Mouse (Mus musculus) mesoderm, embryonic 11.5 days (tissue): ENCODE measurements at regions not wholly inside any gene's neighbourhood (a gene's known extent, or its start where the extent isn't known, plus 50 kb on each side); places are given as distances from the start of the nearest gene placed in this dataset.

Source experiments
- DNase-seq: peaks from one replicate; pipeline ENCODE4 v3.0.0-alpha.2; 2012; ENCODE audit warnings: low read depth, low spot score

- DNase-seq, result peak; percentile 62
Measured at GRCm38 (mm10) chr11:84760622-84761196, 58.6 kb downstream of the Mrm1 start.

- DNase-seq, result no peak
Measured at GRCm38 (mm10) chr11:84759478-84759986, 59.8 kb downstream of the Mrm1 start.

DNA sequence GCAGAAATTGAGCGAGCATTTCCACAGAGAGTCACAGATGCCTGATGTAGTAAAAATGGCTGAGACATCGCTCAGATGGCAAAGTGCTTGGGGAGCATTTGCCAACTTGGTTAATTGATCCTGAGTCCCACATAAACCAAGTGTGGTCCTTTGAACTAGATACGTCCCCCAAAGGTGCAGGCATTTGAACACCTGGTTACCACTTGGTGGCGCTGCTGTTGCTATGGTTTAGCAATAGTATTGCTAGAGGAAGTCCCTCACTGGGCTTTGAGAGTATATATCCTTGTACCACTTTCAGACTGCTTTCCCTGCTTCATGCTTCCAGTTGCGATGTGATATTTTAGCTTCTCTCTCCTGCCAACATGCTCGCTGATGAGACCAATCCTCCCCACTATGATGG, 67.3 kb downstream of the Mrm1 start:
- no peak for DNase-seq

DNA sequence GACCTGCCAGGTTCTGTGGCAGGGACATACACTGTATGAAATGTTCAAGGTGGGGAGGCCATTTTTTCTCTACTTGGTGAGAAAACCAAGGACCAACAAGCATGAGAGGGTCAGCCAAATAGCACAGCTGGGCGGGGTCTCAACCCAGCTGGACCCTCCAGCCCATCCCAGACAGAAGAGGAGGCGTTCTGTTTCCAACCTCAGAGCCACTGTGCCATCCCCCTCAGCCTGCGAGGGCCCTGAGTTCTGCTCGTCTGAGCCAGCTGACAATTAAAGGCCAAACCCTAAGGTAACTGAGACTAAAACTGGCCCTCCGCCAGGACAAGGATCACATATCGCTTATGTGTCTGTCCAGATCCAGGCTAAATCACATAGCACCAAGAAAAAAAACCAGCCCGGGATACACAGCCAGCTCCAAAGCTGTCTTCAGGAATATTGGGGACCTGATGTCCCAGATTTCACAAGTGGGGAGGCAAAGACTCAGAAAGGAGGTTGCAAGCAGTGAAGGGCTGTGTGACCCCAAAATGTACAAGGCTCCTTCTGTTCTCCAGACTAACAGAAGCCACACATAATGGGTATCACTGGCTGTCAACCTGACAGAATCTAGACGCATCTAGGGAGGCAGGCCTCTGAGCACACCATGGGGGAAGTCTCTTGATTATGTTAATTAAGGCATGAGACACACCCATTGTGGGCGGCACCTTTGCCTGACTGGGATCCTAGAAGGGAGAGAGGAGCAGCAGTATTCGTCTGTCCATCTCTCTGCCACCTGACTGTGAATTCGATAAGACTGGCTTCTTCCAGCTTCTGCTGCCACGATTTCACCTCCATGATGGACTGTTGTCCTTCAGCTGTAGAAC, 69.6 kb downstream of the Mrm1 start:
- no peak for DNase-seq

- DNase-seq, result no peak
Measured at GRCm38 (mm10) chr11:84738769-84739589, 80.3 kb downstream of the Mrm1 start.

DNA sequence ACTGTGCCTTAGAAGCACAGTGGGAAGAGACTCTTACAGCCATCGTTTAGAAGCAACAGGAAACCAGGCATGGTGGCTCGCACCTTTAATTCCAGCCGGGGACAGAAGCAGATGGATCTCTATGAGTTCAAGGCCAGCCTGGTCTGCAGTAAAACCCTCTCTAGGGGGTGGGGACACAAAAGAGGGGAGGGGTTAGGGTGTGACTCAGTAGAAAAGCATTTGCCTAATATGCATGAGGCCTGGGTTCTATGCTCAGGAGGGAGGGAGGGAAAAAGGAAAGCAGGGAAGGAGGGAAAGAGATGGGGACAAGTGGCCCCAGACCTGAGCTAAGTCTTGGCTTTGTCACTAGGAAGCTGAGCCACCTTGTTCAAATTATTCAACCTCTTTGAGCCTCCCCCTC, 81.2 kb downstream of the Mrm1 start:
- DNase-seq, result no peak

DNA sequence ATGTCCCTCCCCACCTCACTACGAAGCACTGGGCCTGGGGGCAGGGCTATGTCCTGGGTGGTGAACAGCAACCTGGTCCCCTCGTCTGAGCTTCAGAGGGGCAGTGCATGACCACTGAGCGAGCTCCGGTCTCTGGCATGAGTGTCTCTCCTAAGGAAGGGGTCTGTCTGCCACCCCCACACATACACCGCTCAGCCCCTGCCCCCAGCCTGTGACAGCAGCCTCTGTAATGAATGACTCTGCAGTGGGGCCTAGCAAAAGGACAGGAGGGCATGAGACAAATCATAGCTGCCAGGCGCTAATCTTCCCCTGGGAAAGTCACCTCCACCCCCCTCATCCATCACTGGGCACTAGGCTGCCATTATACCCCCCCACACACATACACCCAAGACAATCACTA, 87.4 kb downstream of the Mrm1 start:
- DNase-seq, result no peak

- DNase-seq, result peak; percentile 47
Measured at GRCm38 (mm10) chr11:84730218-84730617, 89.1 kb downstream of the Mrm1 start.

GRCm38 (mm10) chr11:84729189-84729588, 90.1 kb downstream of the Mrm1 start:
- DNase-seq, result peak; percentile 91

DNA sequence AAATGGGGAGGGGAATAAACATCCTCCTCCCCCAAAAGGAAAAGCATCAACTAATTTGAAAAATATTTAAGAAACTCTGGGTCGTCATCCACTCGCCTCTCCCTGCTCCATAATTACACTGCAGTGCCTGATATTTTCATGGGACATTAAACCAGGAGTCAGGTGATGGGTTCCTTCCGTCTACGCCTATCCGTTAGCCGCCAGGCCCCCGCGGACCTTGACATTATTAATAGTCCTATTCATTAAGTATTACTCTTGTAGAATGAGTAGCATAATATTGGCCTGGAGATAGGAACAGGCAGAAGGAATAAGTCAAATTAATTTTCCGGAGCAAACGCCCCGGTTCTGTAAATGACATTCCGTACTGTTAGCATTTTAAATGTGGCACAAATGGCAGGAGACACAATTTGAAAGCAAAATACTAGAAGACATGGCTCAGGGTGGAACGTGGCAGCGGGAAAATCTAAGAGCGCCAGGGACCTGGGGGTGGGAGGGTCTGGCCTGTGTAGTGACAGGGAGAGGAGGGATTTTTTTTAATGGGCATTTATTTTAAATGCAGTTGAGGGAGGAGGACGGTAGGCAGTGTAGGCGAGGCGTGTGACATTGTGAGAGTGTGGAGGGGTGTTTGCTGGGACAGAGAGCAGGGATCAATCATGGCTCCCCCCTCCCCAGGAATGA, 93.2 kb downstream of the Mrm1 start:
- DNase-seq, result no peak

DNA sequence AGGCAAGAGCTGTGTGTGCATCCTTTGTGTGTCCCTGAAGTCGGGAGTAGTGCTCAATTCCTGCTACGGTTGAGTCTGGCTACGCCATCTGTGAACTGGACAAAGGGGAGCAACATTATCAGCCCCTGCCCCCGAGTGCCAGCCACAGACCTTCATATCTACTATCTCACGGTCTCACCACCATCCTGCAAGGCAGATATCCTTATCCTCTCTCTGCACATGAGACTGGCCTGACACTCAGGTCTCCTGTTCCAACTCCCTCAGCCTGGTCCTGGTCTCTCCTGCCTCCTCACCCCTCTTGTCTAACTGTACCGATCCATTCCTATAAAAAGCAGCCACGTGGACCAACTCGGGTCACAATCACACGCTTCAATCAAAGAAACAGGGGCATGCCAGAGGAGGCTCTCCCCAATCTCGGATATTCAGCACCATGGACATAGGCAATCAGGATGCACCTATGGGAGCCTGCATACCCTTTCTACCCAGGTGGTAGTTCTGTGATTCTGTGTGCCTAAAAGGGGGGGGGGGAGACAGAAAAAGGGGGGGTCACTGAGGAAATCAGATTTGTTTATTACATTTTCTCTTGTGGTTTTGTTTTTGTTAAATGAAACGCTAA, 94.0 kb downstream of the Mrm1 start:
- DNase-seq, result no peak

- DNase-seq, result peak; percentile 67
Measured at GRCm38 (mm10) chr11:84724080-84724479, 95.2 kb downstream of the Mrm1 start.

DNA sequence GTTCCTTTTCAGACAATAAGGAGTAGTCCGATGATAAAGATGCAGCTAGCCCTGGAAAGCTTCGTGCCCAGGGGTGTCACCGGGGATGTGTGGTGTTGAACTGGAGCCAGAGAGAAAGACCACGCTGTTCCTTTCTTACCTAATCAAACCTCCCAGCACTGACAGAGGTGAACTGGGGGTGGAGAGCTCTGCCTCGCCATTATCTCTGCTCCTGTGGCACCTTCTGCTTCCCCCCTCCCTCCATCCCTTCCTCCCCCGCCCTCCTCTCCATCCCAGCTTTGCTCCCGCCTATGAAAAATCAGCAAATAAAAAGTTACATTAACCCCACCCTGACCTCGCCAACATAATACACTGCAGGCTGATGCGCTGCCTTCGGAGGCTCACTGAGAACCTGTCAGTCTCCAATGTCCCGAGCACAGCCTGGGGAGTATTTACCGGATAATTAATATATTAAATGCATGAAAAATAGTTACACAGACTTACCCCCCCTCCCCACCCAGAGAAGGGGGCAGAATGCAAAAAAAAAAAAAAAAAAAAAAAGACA, 96.6 kb downstream of the Mrm1 start:
- no peak for DNase-seq

DNA sequence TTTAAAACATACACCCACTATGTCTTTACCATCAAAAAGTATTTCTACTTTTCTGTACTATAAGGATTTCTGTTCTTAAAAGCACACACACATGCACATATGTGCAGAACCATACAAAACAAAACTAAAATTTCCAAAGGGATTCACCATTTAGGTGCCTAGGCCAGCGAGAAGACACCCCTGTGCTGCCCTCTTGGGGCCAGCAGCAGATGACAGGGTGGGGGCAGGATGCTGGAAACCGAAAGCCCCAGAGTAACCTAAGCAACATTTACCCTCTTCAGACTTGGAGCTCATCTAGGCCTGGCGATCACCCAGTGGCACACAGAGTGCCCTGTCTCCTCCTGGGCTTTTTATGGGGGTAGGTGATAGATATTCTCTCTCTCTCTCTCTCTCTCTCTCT, 97.3 kb downstream of the Mrm1 start:
- DNase-seq, result no peak

DNA sequence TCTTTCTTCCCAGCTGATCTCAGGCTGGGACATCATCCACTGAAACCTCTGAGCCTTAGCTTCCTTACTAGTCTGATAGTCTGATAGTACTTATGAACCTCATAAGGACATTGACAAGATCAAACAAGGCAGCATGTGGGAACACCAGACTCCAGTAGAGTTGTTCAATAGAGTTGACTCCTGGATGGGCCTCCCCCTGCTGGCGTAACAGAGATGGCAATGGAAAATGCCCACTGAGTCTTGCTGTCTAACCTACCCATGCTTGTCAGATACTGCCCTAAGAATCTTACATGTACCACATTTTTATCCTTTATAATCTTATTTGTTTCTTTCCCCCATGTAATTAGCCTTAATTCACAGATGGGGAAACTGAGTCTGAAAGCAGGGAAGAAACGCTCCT, 98.2 kb downstream of the Mrm1 start:
- no peak for DNase-seq

GRCm38 (mm10) chr11:84719781-84720180, 99.5 kb downstream of the Mrm1 start:
- DNase-seq, result no peak

- no peak for DNase-seq
Measured at GRCm38 (mm10) chr11:84712731-84713130, 106.6 kb downstream of the Mrm1 start.

DNA sequence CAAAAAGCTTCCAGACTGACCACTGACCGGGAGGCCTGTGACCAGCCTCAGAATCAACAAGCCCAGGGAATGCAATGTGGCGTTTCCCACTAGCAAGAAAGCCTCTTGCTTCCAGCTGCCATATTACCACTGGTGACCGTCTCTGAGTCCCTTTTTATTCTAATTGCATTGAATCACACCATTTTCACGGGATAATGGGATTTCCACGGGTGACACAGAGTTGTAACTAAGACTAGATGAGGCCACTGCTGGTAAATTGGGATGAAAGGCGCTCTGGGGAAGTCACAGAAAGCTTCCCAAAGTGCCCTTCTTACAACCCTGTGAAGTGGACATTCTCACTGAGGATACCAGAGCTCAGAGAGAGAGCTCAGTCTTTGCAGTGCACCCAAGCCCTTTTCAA, 107.4 kb downstream of the Mrm1 start:
- no peak for DNase-seq

- no peak for DNase-seq
Measured at GRCm38 (mm10) chr11:84708222-84708730, 111.0 kb downstream of the Mrm1 start.

DNA sequence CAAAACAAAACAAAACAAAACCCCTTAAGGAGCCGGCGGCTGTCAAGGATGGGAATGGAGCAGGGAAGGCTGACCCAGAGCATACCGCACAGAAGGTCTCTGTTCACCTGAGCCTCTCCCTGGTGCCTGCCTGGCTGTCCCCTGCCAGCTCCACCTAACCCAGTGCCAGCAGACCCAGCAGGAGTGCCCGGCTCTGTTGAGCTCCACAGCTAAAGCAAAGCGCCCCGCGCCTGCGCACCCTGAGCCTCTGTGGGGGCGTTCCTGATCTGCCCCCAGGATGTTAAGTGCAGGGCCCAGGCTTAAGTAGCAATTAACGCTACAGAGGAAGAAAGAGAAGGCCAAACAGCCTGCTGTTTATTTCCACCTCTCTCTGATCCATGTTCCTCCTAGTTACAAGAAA, 111.5 kb downstream of the Mrm1 start:
- no peak for DNase-seq

DNA sequence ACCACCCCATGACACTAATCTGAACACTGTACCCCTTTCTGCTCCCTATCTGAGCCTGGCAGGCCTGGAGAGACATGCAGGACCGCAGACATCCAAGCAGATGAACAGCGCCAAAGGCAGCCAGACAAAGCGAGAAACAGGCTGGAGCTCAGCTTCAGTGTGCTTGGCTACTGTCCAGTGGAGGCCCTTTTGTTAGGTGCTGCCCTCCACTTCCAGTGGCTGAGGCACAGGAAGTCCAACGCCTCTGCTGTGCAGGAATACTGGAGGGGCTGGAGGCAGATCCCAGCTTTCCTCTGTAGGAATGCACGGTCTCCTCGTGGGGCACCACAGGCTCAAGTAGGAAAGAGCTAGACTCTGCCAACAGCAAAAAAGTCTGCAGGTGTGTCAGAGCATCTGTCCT, 112.6 kb downstream of the Mrm1 start:
- DNase-seq, result no peak
